Mouse (Mus musculus) limb, embryonic 14.5 days (tissue): ENCODE results near the gene Pard3b. TPM values are rescaled to one million over a fixed set of nuclear protein-coding genes. Genes with fewer than 3 reads are reported as not detected.
A peak's percentile ranks its signal among the peaks of the same experiment; 100 is the strongest.

Experiments
- ATAC-seq: fragments of 200-750 bp; cut with Nextera tagmentation; 2 replicates; pipeline ENCODE4 v1.8.0; 2017; ENCODE audit warnings: low read depth, moderate number of reproducible peaks, moderate TSS enrichment; ENCODE audit not compliant: low FRiP score
- DNase-seq: peaks from one replicate; pipeline ENCODE4 v3.0.0-alpha.2; 2015; ENCODE audit warnings: low spot score
- H3K27ac ChIP-seq: fragments of 300-500 bp; sonication (generic); replicated peaks from 2 replicates; pipeline ENCODE4 v1.5.1; 2014; ENCODE audit warnings: low read depth, mild to moderate bottlenecking, low read length, moderate library complexity, mixed read lengths
- H3K27me3 ChIP-seq: fragments of 300-500 bp; sonication (generic); 2 replicates; pipeline ENCODE4 v1.6.1; 2014; ENCODE audit warnings: low read length, mixed read lengths; ENCODE audit not compliant: control insufficient read depth, insufficient read depth
- H3K36me3 ChIP-seq: fragments of 300-500 bp; sonication (generic); 2 replicates; pipeline ENCODE4 v1.6.1; 2014; ENCODE audit warnings: mild to moderate bottlenecking, low read length, moderate library complexity, mixed read lengths; ENCODE audit not compliant: control insufficient read depth, insufficient read depth
- H3K4me1 ChIP-seq: fragments of 300-500 bp; sonication (generic); 2 replicates; pipeline ENCODE4 v1.6.1; 2014; ENCODE audit warnings: antibody characterized with exemption, low read length, mixed read lengths; ENCODE audit not compliant: control insufficient read depth, insufficient read depth
- H3K4me2 ChIP-seq: fragments of 300-500 bp; sonication (generic); replicated peaks from 2 replicates; pipeline ENCODE4 v1.6.1; 2014; ENCODE audit warnings: low read depth, mild to moderate bottlenecking, low read length, moderate library complexity; ENCODE audit not compliant: severe bottlenecking
- H3K4me3 ChIP-seq: fragments of 300-500 bp; sonication (generic); replicated peaks from 2 replicates; pipeline ENCODE4 v1.5.1; 2014; ENCODE audit warnings: low read length
- H3K9ac ChIP-seq: fragments of 300-500 bp; sonication (generic); 2 replicates; pipeline ENCODE4 v1.6.1; 2014; ENCODE audit warnings: mild to moderate bottlenecking, low read depth, low read length, moderate library complexity; ENCODE audit not compliant: severe bottlenecking
- H3K9me3 ChIP-seq: fragments of 300-500 bp; sonication (generic); 2 replicates; pipeline ENCODE4 v1.6.1; 2016; ENCODE audit warnings: low read length; ENCODE audit not compliant: control insufficient read depth
- POLR2A ChIP-seq: fragments of 200-500 bp; IDR thresholded peaks from 2 replicates; pipeline ENCODE4 v1.8.0; 2012; ENCODE audit warnings: inconsistent platforms, mild to moderate bottlenecking, moderate library complexity, borderline replicate concordance; ENCODE audit not compliant: insufficient read depth, insufficient read length; ENCODE audit errors: extremely low read depth
- WGBS: fragments of 180-500 bp; shearing (Covaris S2); extraction: QIAGEN DNeasy Blood & Tissue Kit; methylation state at CpG from one replicate; pipeline ENCODE4 v1.1.7; 2014; 5-methylcytosine and 5-hydroxymethylcytosine counted together
- polyA plus RNA-seq, 2 experiments: library from polyadenylated mRNA; depleted of rRNA in 1 of 2; stranded (reverse) in 1 of 2; unstranded in 1 of 2; fragments of >200 nt; fragmentation: Nextera tagmentation in 1 of 2; extraction: Ambion mirVana in 1 of 2; gene quantifications; 2 replicates each; pipeline versions ENCODE4 v1.2.1 to v1.2.3; 2012 to 2014

Pard3b gene
- polyA plus RNA-seq, 2 experiments: 5.3 to 21.0 TPM

DNA sequence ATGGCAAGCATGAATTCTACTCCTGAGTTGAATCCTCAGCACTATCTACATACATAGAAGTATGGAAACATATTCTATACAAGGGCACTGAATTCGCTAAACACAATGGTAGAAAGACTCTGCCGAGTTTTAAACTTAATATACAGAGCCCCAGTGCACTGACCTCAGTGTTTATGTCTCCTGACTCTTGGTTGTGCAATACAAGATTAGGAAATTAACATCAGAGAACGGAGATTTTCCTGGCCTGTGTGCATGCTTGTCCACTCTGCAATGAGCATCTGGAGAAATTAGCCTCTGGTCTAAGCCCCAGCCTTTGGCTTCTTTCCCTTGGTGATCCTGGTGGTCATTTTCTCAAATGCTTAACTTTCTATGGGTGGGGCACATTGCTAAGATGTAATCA is 774.4 kb downstream of the Pard3b start:
- DNase-seq (no peak), ATAC-seq (no peak)
- peaks cover under 1% of the 10 kb centered on the region for H3K4me1 ChIP-seq
- 86% methylated on average over 3 of the region's 3 CpGs for WGBS
- H3K27me3 ChIP-seq: no peaks in the 10 kb centered on the region
- H3K9me3 ChIP-seq: no peaks in the 10 kb centered on the region
- no peaks in the 10 kb centered on the region for H3K36me3 ChIP-seq
- no peak overlapping the region for H3K9ac ChIP-seq
- H3K4me2 ChIP-seq: no peak overlapping the region
- H3K27ac ChIP-seq: no peak overlapping the region
- TF ChIP-seq POLR2A: no peak
- no peak overlapping the region for H3K4me3 ChIP-seq

DNA sequence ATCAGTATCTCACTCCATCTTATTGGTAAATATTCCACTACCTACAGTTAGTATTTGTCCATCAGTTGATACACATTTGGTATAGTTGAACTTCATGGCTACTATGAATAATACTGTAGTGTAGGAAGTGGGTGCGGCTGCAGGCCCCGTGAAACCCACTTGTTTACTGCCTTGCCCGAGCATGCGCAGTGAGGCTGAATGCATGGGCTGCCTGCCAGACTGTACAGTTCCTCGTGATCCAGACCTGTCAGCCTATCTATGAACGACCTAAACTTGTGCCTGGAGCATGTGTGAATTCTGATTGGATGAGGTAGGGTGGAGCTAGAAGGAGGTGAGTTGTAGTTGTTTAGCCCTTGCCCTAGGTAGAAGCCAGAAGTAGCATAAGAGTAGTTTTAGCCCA is 775.9 kb downstream of the Pard3b start:
- DNase-seq (peak; percentile 11), ATAC-seq (no peak)
- no peak overlapping the region for H3K4me2 ChIP-seq
- no peaks in the 10 kb centered on the region for H3K9me3 ChIP-seq
- H3K4me1 ChIP-seq: no peaks in the 10 kb centered on the region; the same call in none of the 2 replicates
- WGBS: 50% methylated on average over 6 of the region's 6 CpGs
- H3K4me3 ChIP-seq: no peak overlapping the region
- no peak overlapping the region for H3K9ac ChIP-seq
- H3K27ac ChIP-seq: no peak overlapping the region
- no peaks in the 10 kb centered on the region for H3K27me3 ChIP-seq
- TF ChIP-seq POLR2A: no peak
- H3K36me3 ChIP-seq: no peaks in the 10 kb centered on the region

GRCm38 (mm10) chr1:62416627-62417374 is 778.2 kb downstream of the Pard3b start:
- H3K4me1 ChIP-seq: no peaks in the 10 kb centered on the region; the same call in none of the 2 replicates
- no peaks in the 10 kb centered on the region for H3K9me3 ChIP-seq
- no peak overlapping the region for H3K27ac ChIP-seq
- DNase-seq (no peak), ATAC-seq (no peak)
- no peak overlapping the region for H3K9ac ChIP-seq
- no peak overlapping the region for H3K4me2 ChIP-seq
- 63% methylated on average over 10 of the region's 10 CpGs for WGBS
- no peaks in the 10 kb centered on the region for H3K36me3 ChIP-seq
- no peaks in the 10 kb centered on the region for H3K27me3 ChIP-seq
- no peak for TF ChIP-seq POLR2A
- no peak overlapping the region for H3K4me3 ChIP-seq

DNA sequence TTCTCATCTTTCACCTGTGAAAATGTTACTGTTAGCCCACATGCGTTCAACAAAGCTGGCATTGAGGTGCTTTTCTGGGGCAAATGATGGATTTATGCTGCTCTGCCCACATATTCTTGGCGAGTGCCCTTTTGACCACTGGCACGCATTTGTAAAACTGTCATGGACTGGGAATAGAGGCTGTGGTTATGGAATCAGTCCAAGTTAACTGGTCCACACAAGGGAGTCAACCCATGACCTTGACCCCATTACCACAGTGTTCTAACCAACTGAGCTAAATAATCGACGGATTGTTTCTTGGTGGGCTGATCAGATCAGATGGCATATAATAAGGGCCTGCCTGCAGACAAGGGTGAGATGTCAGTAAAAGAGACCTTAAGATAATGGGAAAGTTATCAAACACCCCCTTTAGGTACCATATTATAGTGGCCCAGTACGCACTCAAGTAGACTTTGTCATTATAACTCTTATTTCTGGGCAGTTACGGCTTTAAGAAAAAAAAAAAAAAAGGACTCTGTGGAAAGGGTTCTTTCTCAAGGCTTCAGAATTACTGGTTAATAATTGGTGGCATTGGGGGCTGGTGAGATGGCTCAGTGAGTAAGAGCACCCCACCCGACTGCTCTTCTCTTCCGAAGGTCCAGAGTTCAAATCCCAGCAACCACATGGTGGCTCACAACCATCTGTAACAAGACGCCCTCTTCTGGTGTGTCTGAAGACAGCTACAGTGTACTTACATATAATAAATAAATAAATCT is 784.4 kb downstream of the Pard3b start:
- ATAC-seq (no peak), DNase-seq (no peak)
- H3K27ac ChIP-seq: no peak overlapping the region
- no peaks in the 10 kb centered on the region; the same call in 1 of the 2 replicates for H3K4me1 ChIP-seq
- H3K36me3 ChIP-seq: no peaks in the 10 kb centered on the region
- no peaks in the 10 kb centered on the region for H3K9me3 ChIP-seq
- no peak overlapping the region for H3K9ac ChIP-seq
- no peak for TF ChIP-seq POLR2A
- H3K4me2 ChIP-seq: no peak overlapping the region
- no peaks in the 10 kb centered on the region for H3K27me3 ChIP-seq
- 82% methylated on average over 10 of the region's 10 CpGs for WGBS
- no peak overlapping the region for H3K4me3 ChIP-seq

GRCm38 (mm10) chr1:62425369-62425768 is 786.7 kb downstream of the Pard3b start:
- no peaks in the 10 kb centered on the region for H3K27me3 ChIP-seq
- no peak for ATAC-seq
- H3K9ac ChIP-seq: no peak overlapping the region
- H3K4me1 ChIP-seq: no peaks in the 10 kb centered on the region
- H3K36me3 ChIP-seq: no peaks in the 10 kb centered on the region
- H3K9me3 ChIP-seq: no peaks in the 10 kb centered on the region
- H3K4me3 ChIP-seq: no peak overlapping the region
- no peak overlapping the region for H3K27ac ChIP-seq
- 94% methylated on average over 2 of the region's 2 CpGs for WGBS
- no peak for DNase-seq
- no peak overlapping the region for H3K4me2 ChIP-seq
- TF ChIP-seq POLR2A: no peak
